Mouse (Mus musculus) brown adipose tissue, adult 24 weeks (tissue): ENCODE measurements around the gene Plekhd1. TPM values are rescaled to one million over a fixed set of nuclear protein-coding genes. Genes with fewer than 3 reads are reported as not detected.

Experiments used
- H3K27ac ChIP-seq: fragments of 200-500 bp; replicated peaks from 2 replicates; pipeline ENCODE4 v1.5.1; 2012; ENCODE audit warnings: low read depth, mild to moderate bottlenecking, low read length
- H3K4me1 ChIP-seq: fragments of 200-500 bp; 2 replicates; pipeline ENCODE4 v1.6.1; 2012; ENCODE audit warnings: low read length, mixed read lengths; ENCODE audit not compliant: control insufficient read depth, insufficient read depth, insufficient read length
- H3K4me3 ChIP-seq: fragments of 200-500 bp; 2 replicates; pipeline ENCODE4 v1.5.1; 2012; ENCODE audit warnings: low read depth, mild to moderate bottlenecking, low read length, moderate library complexity; ENCODE audit not compliant: insufficient read depth
- polyA plus RNA-seq: library from polyadenylated mRNA; stranded (reverse); fragments of >200 nt; gene quantifications from 2 replicates; pipeline ENCODE4 v1.2.4, GENCODE M21; 2012; ENCODE audit not compliant: missing spikeins, insufficient read depth, insufficient read length

Plekhd1 gene
- polyA plus RNA-seq, 1 experiment: not detected

- Histone ChIP-seq H3K27ac (no peak overlapping the region), H3K4me3 (peak overlapping the region; percentile 68), H3K4me1 (no peaks in the 10 kb centered on the region; the same call in 1 of the 2 replicates)
Observed at GRCm38 (mm10) chr12:80758559-80759386, 66.4 kb downstream of the Plekhd1 start.

GRCm38 (mm10) chr12:80759387-80759712 is 67.0 kb downstream of the Plekhd1 start:
- peaks cover 2% of the 10 kb centered on the region for H3K4me1 ChIP-seq
- H3K4me3 ChIP-seq: peak overlapping the region; percentile 68; the same call in 1 of the 2 replicates
- no peak overlapping the region for H3K27ac ChIP-seq

- Histone ChIP-seq H3K27ac (no peak overlapping the region), H3K4me3 (peak overlapping the region; percentile 24; the same call in 1 of the 2 replicates), H3K4me1 (peaks cover 2% of the 10 kb centered on the region)
Observed at GRCm38 (mm10) chr12:80759713-80760395, 67.5 kb downstream of the Plekhd1 start.

- Histone ChIP-seq H3K27ac (no peak within 1 kb of the TSS), H3K4me1 (peaks cover 2% of the 10 kb centered on the region), H3K4me3 (peak within 1 kb of the TSS; percentile 24; the same call in 1 of the 2 replicates)
Observed at GRCm38 (mm10) chr12:80760396-80760801, 68.0 kb downstream of the Plekhd1 start, which contains the start of gene Ccdc177. TSS of gene Ccdc177 (minus strand) at chr12:80760687.

DNA sequence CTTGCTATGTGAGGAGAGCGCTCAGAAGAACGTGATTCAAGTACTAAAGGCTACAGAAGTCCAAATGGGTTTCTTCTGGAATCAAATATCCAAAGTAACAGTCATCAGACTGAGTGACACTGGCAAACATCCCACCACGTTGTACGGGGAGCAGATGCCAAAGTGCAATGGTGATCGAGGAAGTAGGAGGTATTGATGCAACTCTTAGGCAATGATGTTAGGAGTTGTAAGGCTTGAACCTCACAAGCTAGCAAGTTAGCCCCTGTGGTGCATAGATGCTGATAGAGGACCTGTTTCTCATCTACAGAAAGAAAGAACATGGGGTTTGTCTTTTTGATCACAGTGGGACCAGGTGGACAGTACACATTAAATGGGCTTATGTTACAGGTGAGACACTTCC is 70.6 kb downstream of the Plekhd1 start:
- Histone ChIP-seq H3K27ac (no peak overlapping the region), H3K4me1 (peaks cover 2% of the 10 kb centered on the region), H3K4me3 (no peak overlapping the region)

- H3K4me1 ChIP-seq: peaks cover 2% of the 10 kb centered on the region; the same call in 1 of the 2 replicates
- no peak overlapping the region for H3K4me3 ChIP-seq
- no peak overlapping the region for H3K27ac ChIP-seq
Observed at GRCm38 (mm10) chr12:80764116-80764515, 71.7 kb downstream of the Plekhd1 start.

GRCm38 (mm10) chr12:80769697-80770096 is 77.3 kb downstream of the Plekhd1 start:
- no peak overlapping the region for H3K4me3 ChIP-seq
- no peaks in the 10 kb centered on the region for H3K4me1 ChIP-seq
- no peak overlapping the region for H3K27ac ChIP-seq

Other genes starting within 250 kb of the Plekhd1 start
- gene Exd2, start 229.5 kb upstream of the Plekhd1 start, polyA plus RNA-seq: 8.7 and 11.4 TPM in 2 replicates
- gene Galnt16, start 174.3 kb upstream of the Plekhd1 start, polyA plus RNA-seq: 3.1 and 4.1 TPM in 2 replicates
- gene Slc39a9, start 48.7 kb upstream of the Plekhd1 start, polyA plus RNA-seq: 16.8 and 20.8 TPM in 2 replicates
- gene Erh, start 48.2 kb upstream of the Plekhd1 start, polyA plus RNA-seq: 21.9 and 23.5 TPM in 2 replicates
- not detected in 2 replicates for gene Ccdc177, start 68.1 kb downstream of the Plekhd1 start, polyA plus RNA-seq
- 12.1 and 13.8 TPM in 2 replicates for gene Susd6, start 97.9 kb downstream of the Plekhd1 start, polyA plus RNA-seq